Mouse (Mus musculus): ENCODE results near the gene Def8. TPM values are rescaled to one million over a fixed set of nuclear protein-coding genes. Genes with fewer than 3 reads are reported as not detected.
A peak's percentile ranks its signal among the peaks of the same experiment; 100 is the strongest.
"Not testable (repeated sequence)": the region's sequence is repeated elsewhere in the genome, so short reads cannot be mapped to it uniquely, and the experiment has no call there.

Gene Def8
- polyA plus RNA-seq, 2 experiments from 2014 or later: 5.6 to 11.1 TPM

DNA sequence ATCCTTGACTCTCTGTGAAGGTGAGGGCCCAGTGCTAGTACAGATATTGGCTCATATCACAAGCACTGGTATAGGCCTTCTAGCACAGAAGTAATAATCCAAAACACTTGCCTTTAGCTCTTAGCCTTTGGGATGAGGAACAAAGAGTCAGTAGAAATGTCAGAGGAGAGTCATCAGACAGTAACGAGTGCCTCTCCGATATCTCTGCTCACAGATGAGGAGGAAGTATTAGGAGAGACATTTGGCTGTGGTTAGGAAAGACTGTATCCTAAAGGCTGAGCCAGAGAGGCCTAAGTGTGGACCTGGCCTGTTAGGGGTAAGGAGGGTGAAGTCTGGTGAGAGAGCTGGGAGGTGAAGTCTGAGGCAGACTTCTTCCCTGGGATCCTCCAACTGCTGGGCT lies 18.5 kb downstream of the Def8 start:
- ATAC-seq: no peak

DNA sequence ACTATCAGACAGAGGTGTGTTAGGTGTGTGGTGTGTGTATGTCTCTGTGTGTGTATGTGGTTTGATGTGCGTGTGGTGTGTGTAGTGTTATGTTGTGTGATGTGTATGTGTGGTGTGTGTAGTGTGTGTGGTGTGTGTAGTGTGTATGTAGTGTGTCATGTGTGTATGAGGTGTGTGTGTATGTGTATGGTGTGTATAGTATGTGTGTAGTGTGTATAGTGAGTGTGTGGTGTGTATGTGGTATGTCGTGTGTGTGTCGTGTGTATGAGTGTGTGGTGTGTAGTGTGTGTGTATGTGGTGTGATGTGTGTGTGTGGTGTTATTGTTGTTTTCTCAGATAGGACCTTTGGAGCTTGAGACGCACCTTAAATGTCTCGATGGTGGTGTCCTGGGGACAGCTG lies 19.0 kb downstream of the Def8 start:
- ATAC-seq: no peak

DNA sequence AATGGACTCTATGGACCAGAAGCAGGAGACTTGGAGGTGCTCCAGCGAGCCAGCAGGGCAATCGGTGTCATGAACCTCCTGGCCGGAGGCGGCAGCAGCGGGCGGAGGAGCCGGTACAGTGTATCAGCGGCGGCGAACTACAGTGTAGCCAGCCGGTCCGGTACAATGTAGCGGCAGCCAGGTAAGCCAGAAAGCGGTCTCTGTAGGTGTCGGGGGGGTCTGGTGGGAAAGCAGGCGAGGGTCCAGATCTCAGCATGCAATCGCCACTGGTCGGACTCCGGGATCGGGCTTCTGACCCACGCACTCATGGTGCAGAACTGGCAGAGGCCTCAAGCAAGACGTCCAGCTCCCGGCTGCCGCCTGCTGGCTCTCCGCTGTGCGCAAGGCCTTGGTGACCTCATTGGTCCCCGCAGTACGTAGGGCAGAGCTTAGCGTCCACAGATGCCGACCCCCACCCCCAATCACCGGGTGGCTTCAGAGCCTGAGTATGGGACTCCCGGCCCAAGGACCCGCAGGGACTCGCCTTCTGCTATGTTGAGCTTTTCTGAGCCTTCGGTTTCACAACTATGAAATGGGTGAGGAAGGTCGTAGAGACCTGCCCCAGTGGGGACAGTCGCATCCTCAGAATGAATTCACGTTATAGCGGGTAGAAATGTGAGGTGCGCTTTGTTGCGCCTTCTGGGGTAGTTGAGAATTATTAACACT lies 19.7 kb downstream of the Def8 start:
- ATAC-seq: peak; percentile 93

DNA sequence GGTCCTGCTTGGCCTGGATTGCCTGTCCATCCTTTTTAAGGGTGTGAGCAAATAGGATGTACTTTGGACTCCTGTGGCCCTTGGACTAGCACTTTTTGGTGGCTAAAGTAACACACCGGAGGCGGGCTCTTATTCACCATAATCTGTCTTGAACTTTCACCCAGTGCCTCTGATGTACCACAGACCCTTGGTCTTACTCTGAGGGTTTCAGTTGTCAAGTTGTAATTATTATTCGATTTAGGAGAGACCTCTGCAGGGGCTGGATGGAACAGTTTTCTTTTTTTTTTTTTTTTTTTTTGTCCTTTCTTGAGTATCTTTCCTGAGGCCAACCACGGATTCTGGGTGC lies 20.2 kb downstream of the Def8 start:
- ATAC-seq: no peak

DNA sequence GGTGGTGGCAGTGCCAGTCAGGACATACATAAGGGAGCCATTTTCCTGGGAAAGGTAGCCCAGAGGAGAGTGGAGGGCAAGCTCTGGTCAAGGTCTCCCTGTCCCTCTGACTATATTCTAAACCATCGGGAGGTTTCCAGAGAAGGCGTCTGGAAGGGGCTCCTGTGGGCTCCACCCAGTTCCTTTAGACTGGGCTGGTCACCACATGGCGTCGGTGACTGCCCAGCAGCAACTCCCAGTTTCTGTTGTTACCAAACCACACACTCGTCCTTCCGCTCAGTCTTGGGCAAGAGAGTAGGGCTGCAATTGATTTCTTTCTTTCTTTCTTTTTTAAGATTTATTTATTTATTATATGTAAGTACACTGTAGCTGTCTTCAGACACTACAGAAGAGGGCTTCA lies 20.8 kb downstream of the Def8 start:
- ATAC-seq: no peak

DNA sequence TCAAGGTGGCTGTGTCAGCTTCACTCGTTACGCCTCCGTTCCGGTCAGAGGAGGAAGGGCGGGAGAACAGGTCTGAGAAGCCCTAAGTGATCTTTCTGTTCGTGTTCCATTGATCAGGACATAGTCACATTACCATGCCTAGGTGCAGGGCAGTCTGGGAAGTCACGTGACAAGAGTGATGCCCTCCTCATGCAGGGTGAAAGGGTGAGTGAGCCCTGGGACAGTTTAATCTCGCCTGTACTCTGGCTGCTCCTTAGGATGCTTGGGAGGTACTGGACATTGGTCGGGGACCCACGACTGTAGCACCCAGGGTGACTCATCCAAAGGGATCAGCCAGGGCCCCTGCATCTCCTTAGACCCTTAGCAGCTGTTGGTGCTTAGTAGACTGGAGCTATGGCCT lies 22.7 kb downstream of the Def8 start:
- no peak for ATAC-seq

DNA sequence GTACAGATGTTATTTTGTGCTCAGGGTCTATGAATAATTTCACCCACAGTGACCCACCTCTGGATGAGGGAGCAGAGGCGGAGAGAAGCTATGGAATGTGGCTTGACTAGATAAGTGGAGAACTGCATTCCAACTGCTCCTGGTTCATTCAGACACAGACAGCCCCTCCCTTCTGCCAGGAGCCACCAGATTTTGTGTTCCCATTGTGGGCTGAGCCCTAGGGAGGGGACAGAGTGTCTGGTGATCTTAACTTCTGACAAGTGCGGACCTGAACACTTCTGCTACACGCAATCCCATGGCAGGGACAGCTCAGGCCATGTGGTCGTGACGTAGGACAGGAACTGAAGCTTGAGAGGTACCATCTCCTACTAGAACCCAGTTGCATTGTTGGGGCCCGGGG lies 23.5 kb downstream of the Def8 start:
- no peak for ATAC-seq

DNA sequence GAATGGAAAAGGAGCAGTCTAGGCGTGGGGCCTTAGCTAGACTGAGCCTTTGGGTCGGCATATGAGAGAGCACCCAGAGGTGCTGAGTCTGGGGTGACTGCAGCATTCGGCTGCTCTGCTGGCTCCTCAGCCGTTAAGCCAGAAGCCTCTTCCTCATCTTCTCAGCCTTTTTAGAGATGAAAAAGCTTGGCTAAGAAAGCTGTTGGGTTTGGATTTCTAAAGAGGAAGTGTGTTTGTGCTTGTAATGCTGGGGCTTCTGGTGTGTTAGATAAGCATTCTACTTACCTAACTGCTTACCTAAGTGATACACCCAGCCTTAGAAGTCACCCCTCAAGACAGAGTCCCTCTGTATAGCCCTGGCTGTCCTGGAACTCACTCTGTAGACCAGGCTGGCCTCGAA lies 27.5 kb downstream of the Def8 start:
- no peak for ATAC-seq

DNA sequence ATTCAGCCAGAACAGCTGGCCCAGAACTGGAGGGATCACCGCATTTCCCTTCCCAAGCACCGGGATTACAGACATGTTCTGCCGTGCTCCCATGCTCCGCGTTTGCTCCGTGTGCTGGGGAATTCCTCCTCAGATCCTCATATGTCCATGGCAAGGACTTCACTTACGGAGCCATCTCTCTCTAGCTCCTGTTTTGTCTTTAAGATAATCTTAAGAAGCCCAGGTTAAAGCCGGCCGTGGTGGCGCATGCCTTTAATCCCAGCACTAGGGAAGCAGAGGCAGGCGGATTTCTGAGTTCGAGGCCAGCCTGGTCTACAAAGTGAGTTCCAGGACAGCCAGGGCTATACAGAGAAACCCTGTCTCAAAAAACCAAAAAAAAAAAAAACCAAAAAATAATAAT lies 28.4 kb downstream of the Def8 start:
- ATAC-seq: not testable (repeated sequence)

DNA sequence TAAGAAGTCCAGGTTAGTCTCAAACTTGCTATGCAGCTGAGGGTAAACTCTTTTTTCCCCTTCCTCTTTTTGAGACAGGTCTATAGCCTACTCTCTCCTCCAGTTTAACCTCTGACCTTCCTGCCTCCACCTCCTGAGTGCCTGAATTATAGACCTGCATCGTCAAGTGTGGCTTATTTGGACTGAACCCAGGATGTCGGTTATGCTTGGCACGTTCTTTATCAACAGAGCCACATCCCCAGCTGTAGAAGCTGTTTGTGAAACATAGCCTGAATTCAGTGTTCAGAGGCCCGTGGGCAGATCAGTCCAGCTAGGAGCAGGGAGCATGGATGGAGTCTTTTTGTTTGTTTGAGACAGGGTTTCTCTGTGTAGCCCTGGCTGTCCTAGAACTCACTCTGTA lies 28.8 kb downstream of the Def8 start:
- no peak for ATAC-seq

DNA sequence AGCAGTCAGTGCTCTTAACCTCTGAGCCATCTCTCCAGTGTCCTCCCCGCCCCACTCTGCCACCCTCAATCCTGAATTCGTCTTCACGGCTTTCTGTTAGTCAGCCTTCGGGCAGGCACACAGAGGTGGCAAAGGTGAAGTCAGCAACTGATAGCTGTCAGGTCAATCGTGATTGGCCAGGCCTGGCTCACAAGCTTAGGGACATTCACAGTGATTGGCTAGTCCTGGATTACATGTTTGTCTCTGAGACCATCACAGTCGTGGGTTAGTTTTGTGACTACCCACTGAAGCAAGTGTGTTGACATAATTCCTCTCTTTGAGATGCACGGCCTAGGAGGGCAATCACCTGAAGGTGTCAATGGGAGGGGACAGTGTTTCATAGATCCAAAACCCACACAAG lies 30.0 kb downstream of the Def8 start:
- no peak for ATAC-seq

DNA sequence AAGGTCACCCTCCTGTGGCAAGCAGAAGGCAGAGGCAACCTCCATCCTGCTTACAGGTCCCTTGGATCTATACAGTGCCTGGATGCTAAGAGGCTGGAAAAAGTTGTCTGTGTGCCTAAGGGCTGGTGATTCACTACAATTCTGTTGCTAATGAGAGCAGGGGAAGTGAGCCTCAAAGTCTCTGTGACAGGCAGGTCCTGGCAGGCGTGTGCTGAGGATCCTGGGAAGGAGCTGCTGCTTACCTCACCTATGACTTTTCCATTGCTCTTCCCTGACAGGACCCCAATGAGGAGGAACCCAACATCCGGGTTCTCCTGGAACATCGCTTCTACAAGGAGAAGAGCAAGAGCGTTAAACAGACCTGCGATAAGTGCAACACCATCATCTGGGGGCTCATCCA lies 30.6 kb downstream of the Def8 start:
- no peak for ATAC-seq

DNA sequence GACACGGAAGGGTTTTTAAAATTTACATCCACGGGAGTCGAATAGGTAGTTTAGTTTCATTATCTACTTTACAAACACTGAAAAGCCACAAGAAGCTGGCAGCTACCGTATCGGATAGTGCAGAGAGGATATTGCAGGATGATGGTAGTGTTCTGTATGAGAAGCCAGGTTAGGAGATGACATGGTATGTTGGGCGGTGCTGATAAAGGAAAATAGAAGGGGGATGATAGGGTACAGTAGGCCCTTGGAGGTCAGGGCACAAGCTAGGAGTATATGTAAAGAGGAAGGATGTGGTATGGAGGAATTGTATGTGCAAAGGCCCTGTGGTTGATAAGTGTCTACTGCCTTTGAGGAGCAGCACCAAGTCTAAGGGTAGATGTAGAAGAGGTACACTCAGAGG lies 31.2 kb downstream of the Def8 start:
- ATAC-seq: no peak

DNA sequence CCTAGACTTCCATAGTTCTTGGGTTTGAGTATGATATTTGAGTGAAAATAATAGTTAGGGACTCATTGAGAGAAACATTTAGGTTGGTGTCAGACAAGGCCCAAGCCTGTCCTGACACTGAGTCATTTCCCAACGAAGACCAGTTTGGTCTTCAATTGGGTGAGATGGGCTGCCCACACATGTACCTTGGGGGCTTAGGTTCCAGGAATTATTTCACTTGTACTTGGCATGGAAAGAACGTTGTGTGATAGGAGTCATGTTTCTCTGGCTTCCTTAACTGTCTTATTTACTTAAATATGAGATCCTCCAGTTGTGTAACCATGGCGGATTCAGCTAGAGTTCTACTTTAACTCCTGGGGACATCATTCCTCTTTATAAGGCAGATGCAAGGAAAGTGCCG lies 40.3 kb downstream of the Def8 start:
- no peak for ATAC-seq

DNA sequence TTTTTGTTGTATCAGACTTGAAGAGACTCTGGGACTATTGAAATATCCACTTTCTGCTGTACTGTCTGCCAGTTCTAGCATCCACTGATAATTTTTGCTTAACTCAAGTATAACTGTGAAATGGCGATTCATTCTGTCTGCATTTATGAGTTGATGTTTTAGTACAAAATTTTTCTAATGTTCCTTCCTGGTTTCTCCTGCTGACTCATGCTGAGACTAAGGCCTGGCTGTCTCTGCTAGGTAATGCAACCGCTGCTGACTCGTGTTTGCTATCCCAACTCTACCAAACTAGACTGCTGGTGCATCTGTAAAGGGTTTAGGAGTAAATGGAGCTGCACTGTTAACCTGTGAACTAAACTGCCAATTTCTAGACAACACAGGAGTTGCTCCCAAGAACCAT lies 44.1 kb downstream of the Def8 start:
- no peak for ATAC-seq

DNA sequence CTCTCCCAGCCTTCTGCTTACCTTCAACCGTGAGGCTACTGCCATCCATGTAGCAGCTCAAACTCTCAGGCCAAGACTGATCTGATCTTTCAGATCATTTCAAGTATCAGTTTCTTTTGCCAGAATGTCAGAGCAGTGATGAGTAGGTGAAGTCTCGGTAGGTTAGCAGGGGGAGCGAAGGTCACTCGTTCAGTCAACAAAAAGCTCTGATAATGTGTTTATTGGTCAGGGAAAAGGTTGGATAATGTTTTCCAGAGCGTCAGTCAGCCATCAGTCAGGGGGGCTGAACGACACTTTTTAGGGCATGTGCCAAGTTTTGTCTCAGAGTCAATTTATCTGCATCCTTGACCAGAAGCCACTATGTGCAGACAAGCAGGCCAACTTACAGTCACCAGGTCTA lies 49.7 kb downstream of the Def8 start:
- not testable (repeated sequence) for ATAC-seq

DNA sequence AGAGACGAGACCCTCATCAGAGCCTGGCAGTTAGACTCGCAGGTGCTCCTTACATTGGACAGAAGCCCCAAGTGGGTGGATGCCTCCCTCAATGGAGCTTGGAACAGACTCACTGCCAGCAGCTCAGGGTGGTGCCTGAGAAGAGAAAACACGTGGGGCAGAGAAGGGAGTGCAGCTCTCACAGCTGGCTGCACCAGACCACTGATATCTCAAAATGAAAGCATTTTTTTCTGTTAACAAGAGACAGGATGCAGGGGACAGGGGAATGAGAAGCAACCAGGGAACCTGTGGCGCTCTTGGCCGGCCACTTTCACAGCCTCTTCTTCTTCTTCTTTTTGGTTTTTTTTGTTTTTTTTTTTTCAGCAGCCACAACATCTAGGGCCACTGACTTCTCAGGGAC lies 51.2 kb downstream of the Def8 start:
- not testable (repeated sequence) for ATAC-seq

DNA sequence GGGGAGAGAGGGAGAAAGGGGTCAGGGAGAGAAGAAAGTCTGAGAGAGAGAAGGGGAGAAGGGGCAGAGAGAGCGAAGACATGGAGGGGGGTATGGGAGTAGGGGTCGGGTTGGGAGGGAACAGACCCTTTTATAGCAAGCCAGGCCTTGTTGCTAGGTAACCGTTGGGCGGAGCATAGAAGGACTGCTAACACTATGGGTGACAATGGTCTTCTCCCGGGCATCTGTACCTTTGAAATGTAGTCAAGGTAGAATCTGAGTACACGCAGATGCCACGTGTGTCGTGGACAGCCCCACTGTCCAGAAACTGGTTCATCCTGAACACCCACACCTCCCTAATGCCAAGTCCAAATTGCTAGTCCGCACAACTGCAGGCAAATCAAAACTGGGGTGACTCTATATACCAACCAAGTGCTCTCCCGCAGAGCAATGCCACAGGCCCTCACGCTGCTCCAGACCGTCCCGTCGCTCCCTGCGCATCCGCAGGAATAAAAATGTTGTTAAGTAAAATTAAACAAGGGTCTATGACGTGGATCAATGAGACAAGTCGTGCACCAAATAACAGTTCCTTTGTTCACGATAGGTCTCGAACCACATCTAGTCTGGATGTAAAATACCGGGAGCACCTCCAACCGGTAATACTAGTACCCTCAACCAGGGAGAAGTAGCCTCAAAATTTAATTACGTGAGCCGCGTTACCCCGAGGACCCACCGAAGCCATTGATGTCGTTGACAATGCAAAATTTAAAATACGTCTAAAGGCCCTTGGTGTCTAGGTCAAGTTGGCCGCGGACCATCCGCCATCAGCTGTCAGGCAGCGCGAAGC lies 53.8 kb downstream of the Def8 start:
- peak; percentile 19 for ATAC-seq

DNA sequence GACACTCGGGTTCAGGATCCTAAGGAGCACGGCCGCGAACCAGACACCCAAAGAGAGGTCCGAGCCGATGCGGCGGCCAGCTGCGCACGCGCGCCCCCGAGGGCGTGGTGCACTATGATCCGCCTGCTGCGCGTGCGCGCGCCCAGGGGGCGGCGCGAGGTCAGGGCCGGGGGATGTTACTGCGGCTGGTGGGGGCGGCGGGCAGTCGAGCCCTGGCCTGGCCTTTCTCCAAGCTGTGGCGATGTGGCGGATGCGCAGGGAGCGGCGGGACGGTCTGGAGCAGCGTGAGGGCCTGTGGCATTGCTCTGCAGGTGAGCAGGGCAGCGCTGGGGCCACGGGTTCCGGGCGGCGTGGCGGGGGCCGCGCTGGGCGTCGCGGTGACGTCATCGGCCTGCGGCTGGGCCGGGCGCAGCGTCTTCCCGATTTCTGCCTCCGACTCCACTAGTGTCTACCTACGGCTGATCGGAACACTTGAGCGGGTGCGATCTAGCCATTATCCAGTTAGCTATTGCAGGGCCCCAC lies 54.5 kb downstream of the Def8 start, which contains the start of gene Afg3l1:
Afg3l1 (plus strand) TSS at position 167 of the 522 bp plus-strand sequence.
- peak; percentile 60 for ATAC-seq

DNA sequence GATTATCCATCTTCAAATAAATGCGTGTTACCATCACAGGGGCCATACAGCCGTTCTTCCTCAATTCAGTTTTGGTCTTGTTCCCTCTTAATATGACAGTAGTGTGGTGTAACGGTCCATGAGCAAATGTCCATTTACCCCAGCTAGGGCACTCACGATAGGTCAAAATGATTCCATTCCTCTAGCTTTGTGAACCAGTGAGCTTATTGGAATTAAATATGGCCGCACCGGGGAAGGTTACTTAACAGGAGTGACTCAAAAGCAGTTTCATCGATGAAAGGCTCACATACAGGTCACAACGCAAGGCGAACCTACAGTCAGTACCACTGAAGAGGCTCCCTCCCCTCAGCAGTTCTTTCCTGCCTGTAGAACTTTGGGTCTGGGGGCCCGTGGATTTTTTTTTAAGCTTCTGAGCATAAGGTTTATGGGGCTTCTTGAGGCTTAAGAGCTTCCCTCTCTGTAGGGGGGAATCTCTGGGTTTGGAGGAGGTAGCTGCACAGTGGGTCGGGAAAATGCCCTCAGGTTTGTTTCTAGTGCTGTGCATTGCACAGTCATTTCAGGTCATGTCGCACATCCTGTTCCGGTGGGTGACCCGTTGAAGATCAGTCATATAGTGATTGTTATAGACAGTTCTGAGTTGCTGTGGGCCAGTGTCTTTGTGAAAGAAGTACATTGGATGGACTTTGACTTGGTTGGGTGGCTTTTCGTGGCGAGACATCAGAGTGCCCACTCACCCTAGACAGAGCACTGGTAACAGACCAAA lies 55.3 kb downstream of the Def8 start:
- ATAC-seq: peak; percentile 76

DNA sequence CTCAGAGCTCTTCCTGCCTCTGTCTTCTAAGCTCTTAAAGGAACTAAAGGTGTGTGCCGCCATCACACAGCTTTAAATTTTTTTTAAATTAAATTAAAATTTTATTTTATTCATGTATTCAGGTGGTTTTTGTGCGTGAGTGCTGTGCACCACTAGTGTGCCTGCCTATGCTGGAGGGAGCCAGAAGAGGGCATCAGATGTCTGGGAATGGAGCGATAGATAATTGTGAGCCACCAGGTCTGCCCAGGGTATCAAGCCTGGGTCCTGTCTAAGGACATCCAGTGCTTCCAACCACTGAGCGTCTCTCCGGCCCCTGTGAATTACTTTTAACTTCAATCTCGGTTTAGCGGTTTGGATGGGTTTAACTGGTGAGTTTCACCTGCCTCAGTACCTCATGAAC lies 59.3 kb downstream of the Def8 start:
- ATAC-seq: no peak

DNA sequence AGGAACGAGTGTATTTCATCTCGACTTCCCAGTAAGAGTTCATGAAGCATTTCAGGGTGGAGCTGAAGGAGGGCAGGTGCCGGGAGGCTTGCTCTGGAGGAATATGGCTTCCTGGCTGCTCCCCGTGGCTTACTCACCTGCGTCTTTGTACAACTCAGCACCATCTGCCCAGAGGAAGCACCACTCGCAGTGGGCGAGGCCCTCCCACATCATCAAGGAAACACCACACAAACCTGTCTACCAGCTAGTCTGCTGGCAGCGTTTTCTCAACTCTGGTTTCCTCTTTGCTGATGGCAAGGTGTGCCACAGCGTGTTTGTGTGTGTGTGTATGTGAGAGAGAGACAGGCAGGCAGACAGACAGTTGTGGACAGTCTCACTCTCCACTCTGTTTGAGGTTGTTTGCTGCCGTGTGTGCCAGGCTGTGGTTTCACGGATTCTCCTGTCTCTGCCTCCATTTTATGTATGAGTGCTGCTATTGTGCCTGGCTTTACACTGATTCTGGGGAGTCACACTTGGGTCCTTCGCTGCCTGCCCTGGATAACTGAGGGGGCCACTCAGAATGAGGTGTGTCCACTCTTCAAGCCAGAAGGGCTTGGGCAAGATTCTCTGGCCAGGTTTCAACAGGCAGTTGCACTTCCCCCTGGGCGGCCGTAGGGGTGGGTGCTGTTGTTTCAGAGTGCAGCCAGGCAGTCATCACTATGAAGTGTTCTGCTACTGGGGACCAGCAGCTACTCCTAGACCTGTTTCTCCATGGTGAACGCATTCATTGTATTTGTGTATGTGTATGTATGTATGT lies 68.2 kb downstream of the Def8 start:
- no peak for ATAC-seq

DNA sequence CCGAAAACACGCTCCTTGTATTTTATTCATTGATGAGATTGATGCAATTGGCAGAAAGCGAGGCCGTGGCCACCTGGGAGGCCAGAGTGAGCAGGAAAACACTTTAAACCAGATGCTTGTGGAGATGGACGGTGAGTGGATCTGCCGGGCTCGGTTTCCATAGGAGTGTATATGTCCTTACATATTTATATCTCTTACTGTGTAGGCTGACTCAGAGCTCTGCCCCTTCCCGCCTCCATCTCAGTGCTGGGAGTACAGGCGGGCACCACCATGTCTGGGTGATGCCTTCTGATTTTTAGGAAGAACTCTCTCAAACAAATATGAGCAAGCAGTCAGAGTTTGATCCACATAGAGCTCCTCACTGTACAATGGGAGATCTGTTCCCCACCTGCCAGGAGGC lies 69.6 kb downstream of the Def8 start:
- no peak for ATAC-seq

Measured in activated CD4-positive, CD25-positive, alpha-beta regulatory T cell, adult 4 months (primary cell).